Mouse (Mus musculus) hindbrain, embryonic 15.5 days (tissue): ENCODE results near the gene Myl6. TPM values are rescaled to one million over a fixed set of nuclear protein-coding genes. Genes with fewer than 3 reads are reported as not detected.
A peak's percentile ranks its signal among the peaks of the same experiment; 100 is the strongest.

Source experiments
- ATAC-seq: fragments of 200-750 bp; cut with Nextera tagmentation; 2 replicates; pipeline ENCODE4 v1.8.0; 2017; ENCODE audit warnings: low read depth, moderate number of reproducible peaks, moderate TSS enrichment; ENCODE audit not compliant: low FRiP score
- H3K27ac ChIP-seq: fragments of 300-500 bp; sonication (generic); replicated peaks from 2 replicates; pipeline ENCODE4 v1.5.1; 2015; ENCODE audit warnings: mild to moderate bottlenecking, inconsistent platforms
- H3K27me3 ChIP-seq: fragments of 300-500 bp; sonication (generic); 2 replicates; pipeline ENCODE4 v1.6.1; 2015; ENCODE audit warnings: control low read depth, inconsistent platforms
- H3K36me3 ChIP-seq: fragments of 300-500 bp; sonication (generic); 2 replicates; pipeline ENCODE4 v1.6.1; 2015; ENCODE audit warnings: control low read depth, inconsistent platforms
- H3K4me1 ChIP-seq: fragments of 300-500 bp; sonication (generic); replicated peaks from 2 replicates; pipeline ENCODE4 v1.6.1; 2015; ENCODE audit warnings: control low read depth, inconsistent platforms
- H3K4me2 ChIP-seq: fragments of 300-500 bp; sonication (generic); 2 replicates; pipeline ENCODE4 v1.6.1; 2015; ENCODE audit warnings: moderate library complexity, mild to moderate bottlenecking, inconsistent platforms
- H3K4me3 ChIP-seq: fragments of 300-500 bp; sonication (generic); 2 replicates; pipeline ENCODE4 v1.5.1; 2015; ENCODE audit warnings: mild to moderate bottlenecking, inconsistent platforms
- H3K9ac ChIP-seq: fragments of 300-500 bp; sonication (generic); 2 replicates; pipeline ENCODE4 v1.6.1; 2015; ENCODE audit warnings: inconsistent platforms
- H3K9me3 ChIP-seq: fragments of 300-500 bp; sonication (generic); 2 replicates; pipeline ENCODE4 v1.6.1; 2016; ENCODE audit warnings: control low read depth, inconsistent platforms
- WGBS: fragments of 180-500 bp; shearing (Covaris S2); methylation state at CpG from one replicate; pipeline ENCODE4 v1.1.7; 2015; 5-methylcytosine and 5-hydroxymethylcytosine counted together
- polyA plus RNA-seq: library from polyadenylated mRNA; unstranded; fragments of >200 nt; fragmentation: Nextera tagmentation; extraction: Ambion mirVana; gene quantifications from 2 replicates; pipeline ENCODE4 v1.2.1, GENCODE M21; 2015

The Myl6 gene
- polyA plus RNA-seq, 1 experiment from 2014 or later = 944 TPM

- Histone ChIP-seq H3K36me3 (no peaks in the 10 kb centered on the region), H3K27me3 (no peaks in the 10 kb centered on the region), H3K4me2 (peak overlapping the region; percentile 99), H3K9ac (peak overlapping the region; percentile 65), H3K4me3 (peak overlapping the region; percentile 77), H3K9me3 (no peaks in the 10 kb centered on the region), H3K4me1 (peaks cover 27% of the 10 kb centered on the region), H3K27ac (peak overlapping the region; percentile 40)
- 11% methylated on average over 11 of the region's 11 CpGs for WGBS
- no peak for ATAC-seq
These were observed 30.3 kb upstream of the Myl6 start for GRCm38 (mm10) chr10:128524111-128524731.

DNA sequence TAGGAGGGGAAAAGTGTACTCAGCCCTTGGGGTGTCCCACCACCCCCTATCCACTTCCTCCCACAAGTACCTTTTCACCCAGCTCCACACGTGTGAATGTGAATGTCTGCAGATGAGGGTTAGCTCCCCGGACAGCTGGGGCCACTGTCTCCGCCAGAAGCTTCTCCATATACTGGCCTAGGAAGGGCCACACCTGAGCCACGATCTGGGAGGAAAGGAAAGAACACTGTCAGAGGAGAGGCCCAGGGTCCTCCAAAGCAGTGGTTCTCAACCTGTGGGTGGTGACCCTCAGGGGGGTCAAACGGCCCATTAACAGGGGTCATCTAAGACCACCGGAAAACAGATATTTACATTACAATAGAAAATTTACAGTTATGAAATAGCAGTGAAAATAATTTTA is 28.4 kb upstream of the Myl6 start:
- H3K9me3 ChIP-seq = no peaks in the 10 kb centered on the region
- WGBS = 81% methylated on average over 6 of the region's 6 CpGs
- H3K36me3 ChIP-seq = no peaks in the 10 kb centered on the region
- H3K27ac ChIP-seq = no peak overlapping the region
- peaks cover 9% of the 10 kb centered on the region; the same call in 1 of the 2 replicates for H3K27me3 ChIP-seq
- no peak overlapping the region for H3K4me3 ChIP-seq
- no peak overlapping the region for H3K9ac ChIP-seq
- H3K4me1 ChIP-seq = peaks cover 27% of the 10 kb centered on the region
- H3K4me2 ChIP-seq = no peak overlapping the region
- ATAC-seq = no peak

DNA sequence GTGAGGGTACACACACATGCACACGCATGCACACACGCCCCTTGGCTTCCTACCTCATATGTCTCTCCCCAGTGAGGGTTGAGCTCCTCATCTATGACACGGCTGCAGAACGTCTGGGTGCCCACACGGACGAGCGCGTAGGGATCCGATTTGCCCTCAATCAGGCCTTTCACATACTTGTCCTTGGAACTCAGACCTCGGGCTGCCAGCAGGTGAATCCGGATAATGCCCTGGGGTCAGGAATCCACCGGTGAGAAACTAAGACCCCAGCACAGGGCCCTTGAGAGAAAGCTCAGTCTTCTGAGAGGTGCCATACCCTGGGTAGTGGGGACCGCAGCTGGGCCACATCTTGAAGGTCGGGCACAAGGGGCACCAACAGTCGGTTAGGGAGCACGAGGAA is 26.6 kb upstream of the Myl6 start:
- H3K9ac ChIP-seq = no peak overlapping the region
- H3K27ac ChIP-seq = no peak overlapping the region
- H3K4me2 ChIP-seq = no peak overlapping the region
- ATAC-seq = no peak
- H3K9me3 ChIP-seq = no peaks in the 10 kb centered on the region
- H3K27me3 ChIP-seq = peaks cover 25% of the 10 kb centered on the region
- WGBS = 89% methylated on average over 16 of the region's 16 CpGs
- no peak overlapping the region for H3K4me3 ChIP-seq
- H3K4me1 ChIP-seq = peaks cover 16% of the 10 kb centered on the region
- H3K36me3 ChIP-seq = no peaks in the 10 kb centered on the region

DNA sequence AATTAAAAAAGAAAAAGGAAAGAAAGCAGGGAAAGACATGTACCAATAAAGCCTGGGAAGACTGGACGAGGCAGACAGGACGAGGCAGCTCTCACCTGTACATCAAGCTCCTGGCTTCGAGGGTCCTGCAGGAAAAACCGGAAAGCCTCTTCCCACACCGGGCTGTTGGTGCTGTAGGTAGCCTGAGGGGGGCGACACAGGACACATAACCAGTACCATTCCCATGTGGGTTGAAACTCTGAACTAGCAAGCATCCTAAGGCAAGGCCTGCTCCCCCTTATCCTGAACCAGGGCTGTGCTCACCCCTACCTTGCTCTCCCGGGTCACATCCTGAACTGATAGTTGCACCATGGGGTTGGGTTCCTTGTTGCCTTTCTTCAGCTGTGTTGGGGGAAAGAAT is 24.9 kb upstream of the Myl6 start:
- H3K27me3 ChIP-seq = peaks cover 27% of the 10 kb centered on the region
- peaks cover under 1% of the 10 kb centered on the region; the same call in 1 of the 2 replicates for H3K4me1 ChIP-seq
- H3K9ac ChIP-seq = no peak overlapping the region
- 67% methylated on average over 7 of the region's 7 CpGs for WGBS
- H3K9me3 ChIP-seq = no peaks in the 10 kb centered on the region
- no peaks in the 10 kb centered on the region for H3K36me3 ChIP-seq
- no peak overlapping the region for H3K4me3 ChIP-seq
- no peak overlapping the region for H3K4me2 ChIP-seq
- ATAC-seq = no peak
- no peak overlapping the region for H3K27ac ChIP-seq

- no peak overlapping the region for H3K27ac ChIP-seq
- H3K27me3 ChIP-seq = peaks cover 27% of the 10 kb centered on the region
- no peak overlapping the region for H3K4me2 ChIP-seq
- H3K9me3 ChIP-seq = no peaks in the 10 kb centered on the region
- H3K9ac ChIP-seq = no peak overlapping the region
- H3K4me1 ChIP-seq = no peaks in the 10 kb centered on the region
- no peak overlapping the region for H3K4me3 ChIP-seq
- no peaks in the 10 kb centered on the region for H3K36me3 ChIP-seq
- 27% methylated on average over 6 of the region's 6 CpGs for WGBS
- ATAC-seq = no peak
These were observed 22.7 kb upstream of the Myl6 start for GRCm38 (mm10) chr10:128516677-128517076.

DNA sequence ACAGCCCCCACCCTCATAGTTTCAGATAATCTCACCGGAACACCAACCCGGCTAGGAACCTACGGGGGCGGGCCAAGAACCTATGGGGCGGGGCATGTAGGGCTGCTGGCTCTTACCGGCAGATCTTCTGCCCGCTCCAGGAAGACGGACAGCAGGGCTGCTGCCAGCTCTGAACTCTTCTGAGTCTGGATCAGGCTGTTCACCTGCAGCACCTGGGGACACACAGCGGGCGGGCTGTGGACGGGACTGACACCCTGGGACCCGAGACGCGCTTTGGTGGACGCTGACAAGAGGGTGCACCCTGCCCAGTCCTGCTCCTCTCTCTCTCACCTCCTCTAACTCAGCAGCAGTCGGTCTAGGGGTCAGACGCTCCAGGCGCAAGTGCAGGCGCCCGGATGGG is 22.1 kb upstream of the Myl6 start:
- 20% methylated on average over 20 of the region's 20 CpGs for WGBS
- no peaks in the 10 kb centered on the region for H3K36me3 ChIP-seq

DNA sequence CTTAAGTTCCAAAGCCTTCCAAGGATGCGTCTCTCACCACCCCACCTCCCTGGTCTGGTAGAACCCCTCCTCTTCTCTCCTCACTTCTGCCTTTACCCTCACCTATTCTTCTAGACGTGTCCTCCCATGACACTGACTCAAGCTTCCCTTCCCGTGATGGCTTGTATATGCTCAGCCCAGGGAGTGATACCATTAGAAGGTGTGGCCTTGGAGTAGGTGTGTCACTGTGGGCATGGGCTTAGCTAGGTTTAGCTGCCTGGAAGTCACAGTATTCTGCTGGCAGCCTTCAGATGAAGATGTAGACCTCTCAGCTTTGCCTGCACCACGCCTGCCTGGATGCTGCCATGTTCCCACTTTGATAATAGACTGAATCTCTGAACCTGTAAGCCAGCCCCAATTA is 21.1 kb upstream of the Myl6 start:
- Histone ChIP-seq H3K36me3 (no peaks in the 10 kb centered on the region), H3K4me2 (no peak overlapping the region), H3K9ac (no peak overlapping the region), H3K4me1 (no peaks in the 10 kb centered on the region), H3K4me3 (no peak overlapping the region), H3K27me3 (peaks cover 27% of the 10 kb centered on the region), H3K27ac (no peak overlapping the region), H3K9me3 (no peaks in the 10 kb centered on the region)
- WGBS = 83% methylated on average over 4 of the region's 4 CpGs
- no peak for ATAC-seq

More for the DNA sequence above, 22.1 kb upstream of the Myl6 start:
- Histone ChIP-seq H3K4me1 (no peaks in the 10 kb centered on the region), H3K9ac (no peak overlapping the region), H3K27ac (no peak overlapping the region), H3K27me3 (peaks cover 27% of the 10 kb centered on the region), H3K4me2 (peak overlapping the region; percentile 19; the same call in 1 of the 2 replicates), H3K4me3 (no peak overlapping the region), H3K9me3 (no peaks in the 10 kb centered on the region)
- peak; percentile 28; the same call in 1 of the 2 replicates for ATAC-seq

- Histone ChIP-seq H3K4me2 (no peak overlapping the region), H3K4me3 (no peak overlapping the region), H3K4me1 (no peaks in the 10 kb centered on the region), H3K27ac (no peak overlapping the region), H3K36me3 (no peaks in the 10 kb centered on the region), H3K27me3 (peaks cover 12% of the 10 kb centered on the region), H3K9me3 (no peaks in the 10 kb centered on the region), H3K9ac (no peak overlapping the region)
- ATAC-seq = no peak
- WGBS = 86% methylated on average over 12 of the region's 12 CpGs
These were observed 17.8 kb upstream of the Myl6 start for GRCm38 (mm10) chr10:128511761-128512160.

- Histone ChIP-seq H3K9ac (no peak overlapping the region), H3K27ac (no peak overlapping the region), H3K27me3 (peaks cover 7% of the 10 kb centered on the region; the same call in 1 of the 2 replicates), H3K4me2 (no peak overlapping the region), H3K4me1 (no peaks in the 10 kb centered on the region), H3K4me3 (no peak overlapping the region), H3K36me3 (no peaks in the 10 kb centered on the region), H3K9me3 (no peaks in the 10 kb centered on the region)
- no peak for ATAC-seq
- WGBS = 90% methylated on average over 9 of the region's 9 CpGs
These were observed 17.2 kb upstream of the Myl6 start for GRCm38 (mm10) chr10:128511189-128511588.

DNA sequence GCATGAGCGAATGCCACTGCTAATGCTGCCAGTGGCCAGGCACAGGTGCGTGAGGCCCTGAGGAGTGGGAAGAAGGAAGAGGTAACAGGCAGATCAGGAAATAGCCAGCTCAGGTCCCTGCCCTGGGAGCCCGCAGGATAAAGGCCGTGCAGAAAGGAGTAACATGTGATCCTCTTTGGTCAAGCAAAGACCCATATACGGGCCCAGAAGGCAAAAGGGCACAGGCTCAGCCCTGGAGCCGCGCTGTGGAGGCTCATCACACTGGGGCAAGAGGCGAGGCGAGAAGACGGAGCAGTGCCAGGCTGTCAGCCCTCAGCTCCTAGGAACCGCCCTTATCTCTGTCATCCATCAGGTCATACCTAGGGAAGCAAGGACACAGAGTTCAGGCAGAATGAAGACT is 16.4 kb upstream of the Myl6 start:
- Histone ChIP-seq H3K36me3 (no peaks in the 10 kb centered on the region), H3K27ac (no peak overlapping the region), H3K4me2 (no peak overlapping the region), H3K27me3 (no peaks in the 10 kb centered on the region), H3K4me3 (no peak overlapping the region), H3K9ac (no peak overlapping the region), H3K4me1 (no peaks in the 10 kb centered on the region), H3K9me3 (no peaks in the 10 kb centered on the region)
- ATAC-seq = no peak
- 85% methylated on average over 11 of the region's 11 CpGs for WGBS

DNA sequence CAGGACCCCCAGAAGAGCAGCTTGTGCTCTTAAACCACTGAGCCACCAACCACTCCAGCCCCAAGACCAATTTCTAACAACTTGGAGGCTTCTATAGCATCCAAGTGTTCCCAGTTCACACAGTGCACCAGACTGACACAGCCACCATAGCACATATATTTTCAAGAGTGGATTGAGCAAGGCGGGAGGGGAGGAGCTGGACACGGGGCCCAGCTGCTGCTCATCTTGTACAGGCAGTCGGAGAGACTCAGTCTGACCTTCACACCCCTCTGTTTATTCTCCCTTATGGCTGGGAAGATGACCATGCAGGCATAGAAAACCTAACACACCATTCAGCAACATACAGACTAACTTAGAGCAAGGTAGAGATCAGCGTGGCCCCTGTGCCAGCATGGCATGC is 15.9 kb upstream of the Myl6 start:
- Histone ChIP-seq H3K4me2 (no peak overlapping the region), H3K9ac (no peak overlapping the region), H3K4me3 (no peak overlapping the region), H3K27ac (no peak overlapping the region), H3K27me3 (no peaks in the 10 kb centered on the region), H3K36me3 (no peaks in the 10 kb centered on the region), H3K9me3 (no peaks in the 10 kb centered on the region), H3K4me1 (no peaks in the 10 kb centered on the region)
- WGBS = 88% methylated on average over 4 of the region's 4 CpGs
- ATAC-seq = no peak

- no peaks in the 10 kb centered on the region for H3K36me3 ChIP-seq
These were observed 15.3 kb upstream of the Myl6 start for GRCm38 (mm10) chr10:128509203-128509602.

DNA sequence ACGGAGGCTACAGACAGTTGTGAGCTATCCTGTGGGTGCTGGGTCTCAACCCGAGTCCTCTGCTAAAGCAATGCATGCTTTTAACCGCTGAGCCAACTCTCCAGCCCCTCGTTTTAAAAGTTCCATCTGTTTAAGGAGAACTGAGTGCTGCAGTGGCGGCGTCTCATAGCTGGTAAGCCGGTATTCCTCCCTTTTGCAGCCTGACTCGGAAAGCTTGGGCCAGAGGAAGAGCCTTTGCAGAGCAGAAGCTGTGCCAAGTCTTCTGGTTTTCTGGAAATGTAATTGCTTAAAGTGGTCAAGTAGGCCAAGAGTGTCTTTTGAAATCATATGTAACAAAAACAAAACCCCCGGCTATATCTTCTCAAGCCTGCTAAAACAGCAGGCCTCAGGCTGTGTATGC is 14.3 kb upstream of the Myl6 start:
- 82% methylated on average over 9 of the region's 9 CpGs for WGBS
- Histone ChIP-seq H3K4me2 (no peak overlapping the region), H3K4me1 (no peaks in the 10 kb centered on the region), H3K4me3 (no peak overlapping the region), H3K27ac (no peak overlapping the region), H3K9me3 (no peaks in the 10 kb centered on the region), H3K9ac (no peak overlapping the region), H3K27me3 (no peaks in the 10 kb centered on the region), H3K36me3 (no peaks in the 10 kb centered on the region)
- no peak for ATAC-seq

More at GRCm38 (mm10) chr10:128509203-128509602, 15.3 kb upstream of the Myl6 start:
- no peak overlapping the region for H3K4me2 ChIP-seq
- H3K9ac ChIP-seq = no peak overlapping the region
- no peaks in the 10 kb centered on the region for H3K9me3 ChIP-seq
- no peaks in the 10 kb centered on the region for H3K27me3 ChIP-seq
- no peak for ATAC-seq
- no peaks in the 10 kb centered on the region for H3K4me1 ChIP-seq
- WGBS = 93% methylated on average over 9 of the region's 9 CpGs
- H3K4me3 ChIP-seq = no peak overlapping the region
- no peak overlapping the region for H3K27ac ChIP-seq
